Mouse (Mus musculus): ENCODE data around the gene Tcl1b1.
"Not testable (repeated sequence)": the region's sequence is repeated elsewhere in the genome, so short reads cannot be mapped to it uniquely, and the experiment has no call there.

Tcl1b1 gene

GRCm38 (mm10) chr12:105199684-105200497, 40.4 kb downstream of the Tcl1b1 start:
- DNase-seq = not testable (repeated sequence)

- DNase-seq = not testable (repeated sequence)
Observed at GRCm38 (mm10) chr12:105201657-105202056, 42.2 kb downstream of the Tcl1b1 start, which contains the start of gene Tcl1b4. Gene Tcl1b4 (plus strand): TSS chr12:105201957.

- DNase-seq = no peak
Observed at GRCm38 (mm10) chr12:105207071-105207470, 47.6 kb downstream of the Tcl1b1 start.

GRCm38 (mm10) chr12:105208441-105208840, 49.0 kb downstream of the Tcl1b1 start:
- no peak for DNase-seq

- no peak for DNase-seq
Observed at GRCm38 (mm10) chr12:105209231-105209630, 49.7 kb downstream of the Tcl1b1 start.
